Mouse (Mus musculus) small intestine, adult 2 months (tissue): ENCODE measurements around the gene Fggy.

Experiments used
- CTCF ChIP-seq: fragments of 200-500 bp; IDR thresholded peaks from 2 replicates; pipeline ENCODE4 v1.5.1; 2012; ENCODE audit warnings: low read depth, mild to moderate bottlenecking, control low read depth, inconsistent platforms, low read length, moderate library complexity, mixed read lengths; ENCODE audit not compliant: insufficient replicate concordance, insufficient read length; ENCODE audit errors: extremely low read depth
- POLR2A ChIP-seq: fragments of 200-500 bp; IDR thresholded peaks from 2 replicates; pipeline ENCODE4 v1.6.1; 2012; ENCODE audit warnings: low read depth, mild to moderate bottlenecking, control low read depth, inconsistent platforms, low read length, moderate library complexity

DNA sequence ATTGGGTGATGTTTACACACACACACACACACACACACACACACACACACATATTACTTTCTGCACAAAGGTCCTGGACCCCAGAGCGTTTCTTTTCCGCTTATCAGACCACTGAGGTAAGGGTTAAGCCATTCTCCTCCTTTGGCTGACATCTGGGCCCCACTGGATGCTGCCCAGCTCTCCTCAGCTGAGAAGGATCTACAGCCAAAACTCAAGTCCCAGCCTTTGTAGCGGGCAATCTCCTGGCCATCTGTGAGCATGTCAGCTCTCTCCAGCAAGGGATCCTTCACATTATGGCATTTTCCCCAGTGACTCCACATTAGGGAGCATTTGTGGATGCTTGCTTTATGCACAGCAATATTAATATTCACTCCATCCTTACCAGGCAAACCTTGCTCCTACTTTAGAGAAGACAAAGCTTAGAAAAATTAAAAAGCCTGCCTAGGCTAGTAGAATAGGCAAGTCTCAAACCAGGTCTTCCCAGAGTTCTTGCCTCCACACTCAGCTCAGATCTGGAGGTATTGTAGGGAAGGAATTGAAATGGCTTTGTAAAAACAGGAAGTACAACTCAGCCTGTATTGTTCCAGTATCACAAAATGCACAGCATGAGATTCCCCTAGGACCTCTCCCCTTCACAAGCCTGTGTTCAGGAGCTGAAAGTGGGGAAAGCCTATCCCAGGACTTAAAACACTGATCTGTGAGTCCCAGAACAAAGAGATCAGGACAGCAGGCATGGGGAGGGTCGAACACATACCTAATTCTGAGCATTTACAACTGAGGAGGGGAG is 342.8 kb downstream of the Fggy start:
- TF ChIP-seq CTCF (no peak), POLR2A (no peak)
